Mouse (Mus musculus) 416B (cell line): ENCODE results near the gene Mbd5.

Experiments
- DNase-seq: peaks from one replicate; pipeline ENCODE4 v3.0.0; 2011; ENCODE audit warnings: low read depth

Gene Mbd5

DNA sequence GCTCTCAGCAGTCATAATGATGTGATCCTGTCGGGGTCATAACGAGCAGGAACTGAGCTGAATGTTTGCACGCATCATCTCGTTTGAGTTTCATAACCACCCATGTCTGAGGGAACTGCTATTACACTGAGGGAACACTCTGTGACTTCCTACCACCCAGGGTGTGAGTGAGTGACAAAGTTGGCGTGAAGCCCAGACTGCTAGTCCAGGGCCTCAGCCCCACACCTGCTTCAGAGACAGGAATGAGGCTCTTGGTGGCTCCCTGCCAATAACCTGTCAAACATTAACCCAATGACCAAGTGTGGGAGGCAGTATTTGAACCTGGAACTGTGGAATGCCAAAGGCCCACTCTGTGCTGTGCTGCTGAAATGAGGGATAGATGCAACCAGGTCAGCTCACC, 400.5 kb downstream of the Mbd5 start:
- peak; percentile 62 for DNase-seq

DNA sequence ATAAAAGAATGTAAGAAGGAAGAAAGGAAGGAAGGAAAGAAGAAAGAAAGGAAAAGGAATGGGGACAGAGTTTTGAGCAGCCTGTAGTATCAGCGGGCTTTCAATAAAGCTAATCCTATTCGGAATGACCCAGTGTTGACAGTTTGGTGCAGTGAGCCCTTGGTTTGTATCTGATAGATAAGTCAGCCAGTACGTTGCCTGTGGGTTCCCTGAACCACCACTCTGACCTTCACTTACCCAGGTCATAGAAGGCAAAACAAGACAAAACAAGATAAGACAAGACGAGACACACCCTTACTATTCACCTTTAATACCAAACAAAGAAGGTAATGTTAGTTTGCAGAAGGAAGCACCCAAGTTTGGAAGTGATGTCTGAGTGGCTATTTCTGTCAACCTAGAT, 401.5 kb downstream of the Mbd5 start:
- DNase-seq = no peak

DNA sequence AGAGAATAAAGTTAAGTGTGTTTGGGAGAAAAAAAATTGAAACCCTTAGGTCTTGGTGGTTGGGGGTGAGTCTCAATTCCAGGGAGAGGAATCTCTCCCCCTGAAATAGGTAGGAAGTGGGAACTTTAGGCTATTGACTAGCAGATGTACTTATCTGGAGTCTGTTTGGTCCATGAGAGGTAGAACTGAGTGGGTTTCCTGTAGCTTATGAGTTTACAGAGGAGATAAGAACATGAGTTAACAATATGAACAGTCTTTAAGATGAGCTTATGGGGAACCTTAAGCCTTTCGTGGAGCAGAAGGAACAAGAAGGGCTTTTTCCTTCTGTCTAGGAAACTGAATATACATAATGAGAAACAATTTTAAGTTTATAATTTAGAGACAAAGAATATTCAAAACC, 404.8 kb downstream of the Mbd5 start:
- DNase-seq = peak; percentile 17

DNA sequence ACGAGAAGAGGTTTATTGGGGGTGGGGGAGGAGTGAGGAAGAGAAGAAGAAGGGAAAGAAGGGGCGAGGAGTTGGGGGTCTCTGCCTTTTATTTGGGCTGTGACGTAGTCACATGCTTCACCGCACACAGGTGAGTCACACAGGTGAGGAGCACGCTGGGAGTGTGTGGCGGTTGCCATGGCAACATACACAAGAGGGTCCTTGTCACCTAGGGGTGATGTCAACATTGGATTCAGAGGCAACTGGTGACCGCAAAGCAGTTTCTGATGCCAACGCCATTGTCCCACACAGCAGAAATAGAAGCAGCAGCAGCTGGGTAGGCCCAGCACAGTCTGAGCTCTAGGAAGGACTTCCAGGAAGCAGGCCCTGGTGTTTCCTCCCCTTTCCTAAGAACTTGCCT, 406.6 kb downstream of the Mbd5 start:
- DNase-seq = no peak

DNA sequence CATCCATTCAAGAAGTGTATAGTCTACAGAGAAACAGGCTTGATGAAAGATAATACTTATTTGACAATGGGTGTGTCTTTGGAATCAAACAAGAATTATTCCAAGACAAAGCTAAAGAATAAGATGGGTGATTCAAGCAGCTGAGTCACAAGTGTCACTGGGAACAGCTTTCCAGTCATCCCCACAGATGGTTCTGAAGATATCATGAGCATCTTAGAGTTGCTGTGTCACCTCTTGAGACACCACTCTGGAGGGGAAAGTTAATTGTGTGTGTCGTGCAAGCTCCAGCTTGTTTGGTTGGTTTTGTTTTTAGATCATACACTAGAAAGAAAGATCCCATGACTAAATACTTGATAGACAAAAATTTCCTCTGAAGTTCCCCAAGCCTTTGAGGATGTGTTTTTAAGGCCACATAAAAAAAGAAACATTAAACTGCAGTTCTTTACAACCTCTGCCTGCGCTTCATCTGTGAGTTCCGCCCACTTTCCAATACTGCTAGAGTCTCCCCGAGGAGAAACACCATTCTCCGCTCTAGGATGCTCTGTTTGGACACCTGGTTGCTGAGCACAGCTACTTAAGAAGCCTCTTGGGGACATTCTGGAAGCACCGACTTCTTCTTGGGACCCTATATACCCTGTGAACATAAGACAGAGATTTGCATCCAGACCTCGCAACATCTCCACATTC, 409.0 kb downstream of the Mbd5 start:
- DNase-seq = no peak

DNA sequence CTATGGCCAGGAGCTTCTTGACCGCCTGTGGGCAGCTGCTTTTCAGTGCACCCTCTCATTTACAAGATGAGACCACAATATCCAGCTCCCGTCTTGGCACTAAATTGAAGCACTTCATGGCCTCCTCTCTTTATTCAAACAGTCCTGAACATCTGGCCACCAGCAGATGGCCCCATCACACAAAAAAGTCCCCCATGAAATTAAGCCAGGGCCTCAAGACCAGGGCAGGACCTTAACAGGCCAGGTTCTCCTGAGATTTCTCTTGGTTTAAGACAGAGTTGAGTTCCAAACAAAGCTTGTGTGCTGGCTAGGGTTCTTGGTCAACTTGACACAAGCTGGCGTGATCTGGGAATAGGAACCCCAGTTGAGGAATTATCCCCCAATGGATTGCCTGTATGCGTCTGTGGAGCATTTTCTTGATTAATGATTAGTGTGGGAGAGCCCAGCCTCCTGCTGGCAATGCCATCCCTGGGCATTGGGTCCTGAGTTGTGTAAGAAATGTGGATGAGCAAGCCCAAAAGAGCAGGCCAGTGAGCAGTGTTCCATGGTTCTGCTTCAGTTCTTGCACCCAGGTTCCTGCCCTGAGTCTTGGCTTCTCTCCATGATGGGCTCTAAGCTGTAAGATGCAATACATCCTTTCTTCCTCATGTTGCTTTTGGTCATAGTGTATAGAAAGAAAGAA, 409.7 kb downstream of the Mbd5 start:
- peak; percentile 73 for DNase-seq

DNA sequence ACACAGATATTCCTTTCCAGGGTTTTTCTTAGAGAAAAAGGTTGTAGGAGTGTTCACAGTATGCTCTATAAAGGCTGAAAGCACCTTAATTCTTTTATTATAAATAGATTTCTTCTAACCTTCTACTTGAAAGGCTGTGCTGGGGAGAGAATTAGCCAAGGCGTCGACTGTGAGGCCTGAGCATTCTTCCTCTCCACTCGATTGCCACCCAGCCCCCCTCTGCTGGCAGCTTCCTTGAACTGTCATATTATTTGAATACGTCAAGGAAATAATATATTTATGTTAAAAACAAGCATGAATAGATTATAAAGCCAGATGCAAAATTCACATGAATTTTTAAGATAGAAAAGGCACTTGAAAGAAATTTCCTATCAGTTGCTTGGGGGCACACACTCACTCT, 410.4 kb downstream of the Mbd5 start:
- no peak for DNase-seq

DNA sequence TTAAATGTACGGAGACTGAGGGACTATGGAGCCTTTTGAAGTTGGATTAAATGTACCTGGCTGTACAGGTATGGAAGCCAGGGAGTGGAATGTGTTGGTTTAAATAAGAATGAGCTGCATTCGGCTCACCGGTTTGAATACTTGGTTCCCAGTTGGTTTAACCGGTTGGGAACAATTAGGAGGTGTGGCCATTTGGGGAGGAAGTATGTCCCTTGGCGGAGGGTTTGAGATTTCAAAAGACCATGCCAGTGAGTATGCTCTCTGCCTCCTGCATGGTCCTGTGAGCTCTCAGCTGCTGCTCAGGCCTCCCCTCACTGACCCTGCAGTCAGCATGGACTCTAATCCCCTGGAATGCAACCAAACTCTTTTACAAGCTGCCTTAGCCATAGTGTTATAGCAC, 415.2 kb downstream of the Mbd5 start:
- no peak for DNase-seq

DNA sequence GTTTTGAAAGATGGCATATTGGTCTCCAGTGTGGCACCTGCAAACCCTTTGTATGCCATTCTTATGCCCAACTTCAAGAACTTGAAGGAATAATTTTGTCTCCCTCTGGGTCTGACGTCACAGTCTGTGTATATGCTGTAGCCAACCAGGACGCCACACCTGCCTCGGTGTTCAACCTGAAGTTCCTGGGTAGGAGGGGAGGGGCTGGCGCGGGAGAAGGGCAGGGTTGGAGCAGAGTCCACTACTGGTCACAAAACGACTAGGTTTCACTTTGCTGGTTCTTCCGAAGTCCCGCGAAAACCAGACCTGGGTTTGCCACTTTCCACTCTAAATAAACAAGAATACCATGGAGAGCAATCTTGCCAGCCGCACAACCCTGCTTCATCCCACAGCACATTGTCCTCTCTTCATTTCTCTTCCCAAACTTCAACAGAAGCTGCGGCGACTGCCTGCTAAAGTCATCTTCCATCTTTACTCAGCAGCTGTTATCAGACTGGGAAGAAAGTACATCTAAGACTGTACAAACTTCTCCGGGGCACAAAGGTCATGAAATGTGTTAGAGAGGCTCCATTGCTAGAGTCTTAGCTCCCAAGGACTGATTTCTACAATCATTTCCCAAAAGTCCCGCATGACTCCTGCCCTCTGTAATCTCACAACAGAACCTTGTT, 417.7 kb downstream of the Mbd5 start:
- no peak for DNase-seq

DNA sequence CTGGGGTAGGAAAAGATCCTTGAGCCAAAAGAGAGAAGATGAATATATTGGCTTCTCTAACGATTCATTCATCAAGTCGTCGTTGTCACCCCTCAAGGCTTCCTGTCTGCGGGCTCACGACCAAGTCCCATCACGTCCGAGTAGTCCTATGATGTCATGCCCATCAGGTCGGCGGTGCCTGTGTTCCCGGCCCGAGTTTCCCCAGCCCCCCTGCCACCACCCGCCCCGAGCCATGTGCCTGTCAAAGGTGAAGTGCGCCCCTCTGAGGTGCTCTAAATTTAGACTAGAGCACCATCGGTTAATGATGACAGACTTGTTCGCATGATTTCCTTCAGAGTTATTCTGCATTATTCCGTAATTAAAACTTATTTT, 418.2 kb downstream of the Mbd5 start:
- DNase-seq = no peak

DNA sequence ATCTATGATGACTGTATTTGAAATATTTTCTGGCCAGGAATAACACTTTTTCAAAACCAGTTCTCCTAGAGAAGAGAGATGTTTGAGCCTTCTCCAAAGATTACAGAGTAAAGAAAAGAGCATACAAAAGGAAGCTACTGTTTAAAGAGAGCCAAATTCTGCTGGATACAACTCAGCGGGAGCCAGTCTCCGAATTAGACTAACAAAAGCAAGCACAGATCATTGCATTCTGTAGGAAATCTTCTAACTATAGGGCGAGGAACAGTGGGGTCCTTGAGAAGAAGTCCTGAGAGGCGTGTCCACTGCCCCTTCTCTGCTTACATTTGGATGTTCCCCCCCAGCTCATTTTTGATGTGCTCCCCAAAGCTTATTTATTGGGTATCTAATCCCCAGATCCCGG, 422.3 kb downstream of the Mbd5 start:
- no peak for DNase-seq

DNA sequence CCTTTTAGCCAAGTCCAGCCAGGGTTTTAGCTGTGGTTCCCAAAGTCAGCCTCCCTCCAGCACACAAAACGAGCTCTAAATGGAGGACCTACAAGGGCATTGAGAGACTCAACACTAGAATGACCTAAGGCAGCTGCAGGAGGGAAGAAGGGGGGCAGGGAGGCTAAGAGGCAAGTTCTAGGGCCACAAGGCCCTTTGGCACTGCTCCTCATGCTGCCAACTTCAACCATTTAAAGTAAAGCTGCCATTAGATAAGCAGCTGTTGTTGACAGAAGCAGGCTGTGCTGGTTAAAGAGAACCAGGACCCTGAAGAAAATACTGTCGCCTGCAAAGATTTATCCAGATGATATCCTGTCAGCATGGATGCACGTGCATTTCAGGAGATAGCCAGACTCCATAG, 423.3 kb downstream of the Mbd5 start:
- DNase-seq = no peak
